Mouse (Mus musculus): ENCODE measurements around the gene Gm39566. TPM values are rescaled to one million over a fixed set of nuclear protein-coding genes. Genes with fewer than 3 reads are reported as not detected.

Gene Gm39566
- polyA plus RNA-seq, 2 experiments = not detected

DNA sequence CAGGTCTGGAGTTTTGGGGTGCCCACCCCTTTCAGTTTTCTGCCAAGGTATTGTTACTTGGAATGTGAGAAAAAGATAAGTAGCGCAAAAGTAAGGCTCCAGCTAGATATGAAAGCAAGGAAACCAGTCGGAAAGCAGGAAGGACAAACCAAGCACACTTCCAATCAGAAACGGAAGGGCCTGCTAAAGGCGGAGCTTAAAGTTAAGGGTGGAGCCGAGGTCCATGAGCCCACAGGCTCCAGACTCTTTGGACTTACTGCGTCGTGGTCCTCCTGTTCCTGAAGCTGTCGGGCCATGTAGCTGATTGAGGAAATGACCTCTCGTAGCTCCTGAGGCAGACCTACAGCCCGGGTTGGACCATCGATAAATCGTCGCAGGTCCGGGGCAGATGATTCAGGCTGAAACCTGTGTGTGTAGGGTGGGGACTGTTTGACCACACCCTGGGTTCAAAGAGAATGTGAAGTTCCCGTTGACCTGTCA lies 30.3 kb downstream of the Gm39566 start:
- no peaks in the 10 kb centered on the region for H3K9me3 ChIP-seq (ENCODE audit: control insufficient read depth, low read length)
- H3K9ac ChIP-seq (ENCODE audit: low read depth, low read length, severe bottlenecking) = no peak overlapping the region
- no peaks in the 10 kb centered on the region for H3K4me1 ChIP-seq (ENCODE audit: control insufficient read depth, insufficient read depth, low read length)
- no peak for DNase-seq (ENCODE audit: low spot score)
- 35% methylated on average over 15 of the region's 15 CpGs for WGBS
- H3K27ac ChIP-seq (replicated peaks; ENCODE audit: low read depth, low read length) = no peak overlapping the region
- TF ChIP-seq POLR2A (IDR thresholded peaks at IDR 0.05; ENCODE audit: borderline replicate concordance, extremely low read depth, insufficient read depth, insufficient read length) = no peak
- H3K4me2 ChIP-seq (replicated peaks; ENCODE audit: low read depth, low read length, severe bottlenecking) = peak overlapping the region; percentile 15; the same call in 1 of the 2 replicates
- H3K4me3 ChIP-seq (replicated peaks; ENCODE audit: low read length) = 0 out of 2 replicates have a peak overlapping the region, but pooled peaks have one; percentile 7
- ATAC-seq (ENCODE audit: low FRiP score, low read depth) = no peak
- no peaks in the 10 kb centered on the region for H3K36me3 ChIP-seq (ENCODE audit: control insufficient read depth, insufficient read depth, low read length)
- no peaks in the 10 kb centered on the region for H3K27me3 ChIP-seq (ENCODE audit: control insufficient read depth, insufficient read depth, low read length)

DNA sequence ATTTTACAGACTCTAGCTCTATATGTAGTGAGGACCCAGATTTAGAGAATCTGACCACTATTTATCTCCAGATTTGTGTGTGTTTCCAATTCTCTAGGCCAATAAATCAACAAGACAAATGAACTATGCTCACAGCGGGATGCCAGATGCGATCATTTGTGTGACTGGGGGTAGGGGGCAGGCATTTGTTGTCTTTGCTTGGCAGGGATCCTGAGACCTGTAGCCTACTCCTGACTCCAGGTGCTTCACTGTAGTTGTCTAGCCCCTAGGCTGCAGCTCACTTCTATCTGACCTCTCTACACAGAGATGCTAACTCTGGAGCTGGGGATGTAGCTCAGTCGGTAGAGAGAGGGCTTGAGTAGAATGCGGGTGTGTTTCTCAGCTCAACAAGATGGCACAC lies 33.3 kb downstream of the Gm39566 start:
- Histone ChIP-seq H3K9ac (ENCODE audit: low read depth, low read length, severe bottlenecking) (no peak overlapping the region), H3K9me3 (ENCODE audit: control insufficient read depth, low read length) (no peaks in the 10 kb centered on the region), H3K27me3 (ENCODE audit: control insufficient read depth, insufficient read depth, low read length) (no peaks in the 10 kb centered on the region), H3K36me3 (ENCODE audit: control insufficient read depth, insufficient read depth, low read length) (peaks cover 18% of the 10 kb centered on the region), H3K4me3 (replicated peaks; ENCODE audit: low read length) (no peak overlapping the region), H3K4me1 (ENCODE audit: control insufficient read depth, insufficient read depth, low read length) (peaks cover 6% of the 10 kb centered on the region), H3K27ac (replicated peaks; ENCODE audit: low read depth, low read length) (no peak overlapping the region), H3K4me2 (replicated peaks; ENCODE audit: low read depth, low read length, severe bottlenecking) (no peak overlapping the region)
- WGBS = 19% methylated on average over 4 of the region's 4 CpGs
- TF ChIP-seq POLR2A (IDR thresholded peaks at IDR 0.05; ENCODE audit: borderline replicate concordance, extremely low read depth, insufficient read depth, insufficient read length) = no peak
- DNase-seq (ENCODE audit: low spot score) (no peak), ATAC-seq (ENCODE audit: low FRiP score, low read depth) (no peak)

DNA sequence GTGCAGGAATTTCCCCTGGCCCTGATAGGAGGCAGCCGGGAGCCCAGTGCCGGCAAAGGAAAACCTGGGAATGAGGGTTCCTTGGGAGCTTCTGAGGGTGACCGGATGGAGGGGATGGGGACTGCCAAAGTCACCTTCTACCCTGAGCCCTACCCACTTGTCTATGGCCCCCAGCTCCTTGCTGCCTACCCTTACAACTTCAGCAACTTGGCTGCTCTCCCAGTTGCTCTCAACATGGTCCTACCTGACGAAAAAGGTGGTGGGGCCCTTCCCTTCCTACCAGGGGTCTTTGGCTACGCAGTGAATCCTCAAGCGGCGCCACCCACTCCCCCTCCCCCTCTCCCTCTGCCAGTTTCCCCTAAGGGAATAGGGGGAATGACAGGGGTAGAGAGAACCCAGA lies 36.1 kb downstream of the Gm39566 start:
- no peak overlapping the region for H3K27ac ChIP-seq (replicated peaks; ENCODE audit: low read depth, low read length)
- H3K4me2 ChIP-seq (replicated peaks; ENCODE audit: low read depth, low read length, severe bottlenecking) = no peak overlapping the region
- no peak for ATAC-seq (ENCODE audit: low FRiP score, low read depth)
- no peaks in the 10 kb centered on the region for H3K9me3 ChIP-seq (ENCODE audit: control insufficient read depth, low read length)
- peaks cover 6% of the 10 kb centered on the region for H3K4me1 ChIP-seq (ENCODE audit: control insufficient read depth, insufficient read depth, low read length)
- no peak for DNase-seq (ENCODE audit: low spot score)
- 33% methylated on average over 7 of the region's 7 CpGs for WGBS
- peaks cover 29% of the 10 kb centered on the region for H3K36me3 ChIP-seq (ENCODE audit: control insufficient read depth, insufficient read depth, low read length)
- no peaks in the 10 kb centered on the region for H3K27me3 ChIP-seq (ENCODE audit: control insufficient read depth, insufficient read depth, low read length)
- no peak overlapping the region for H3K4me3 ChIP-seq (replicated peaks; ENCODE audit: low read length)
- H3K9ac ChIP-seq (ENCODE audit: low read depth, low read length, severe bottlenecking) = no peak overlapping the region
- no peak for TF ChIP-seq POLR2A (IDR thresholded peaks at IDR 0.05; ENCODE audit: borderline replicate concordance, extremely low read depth, insufficient read depth, insufficient read length)

DNA sequence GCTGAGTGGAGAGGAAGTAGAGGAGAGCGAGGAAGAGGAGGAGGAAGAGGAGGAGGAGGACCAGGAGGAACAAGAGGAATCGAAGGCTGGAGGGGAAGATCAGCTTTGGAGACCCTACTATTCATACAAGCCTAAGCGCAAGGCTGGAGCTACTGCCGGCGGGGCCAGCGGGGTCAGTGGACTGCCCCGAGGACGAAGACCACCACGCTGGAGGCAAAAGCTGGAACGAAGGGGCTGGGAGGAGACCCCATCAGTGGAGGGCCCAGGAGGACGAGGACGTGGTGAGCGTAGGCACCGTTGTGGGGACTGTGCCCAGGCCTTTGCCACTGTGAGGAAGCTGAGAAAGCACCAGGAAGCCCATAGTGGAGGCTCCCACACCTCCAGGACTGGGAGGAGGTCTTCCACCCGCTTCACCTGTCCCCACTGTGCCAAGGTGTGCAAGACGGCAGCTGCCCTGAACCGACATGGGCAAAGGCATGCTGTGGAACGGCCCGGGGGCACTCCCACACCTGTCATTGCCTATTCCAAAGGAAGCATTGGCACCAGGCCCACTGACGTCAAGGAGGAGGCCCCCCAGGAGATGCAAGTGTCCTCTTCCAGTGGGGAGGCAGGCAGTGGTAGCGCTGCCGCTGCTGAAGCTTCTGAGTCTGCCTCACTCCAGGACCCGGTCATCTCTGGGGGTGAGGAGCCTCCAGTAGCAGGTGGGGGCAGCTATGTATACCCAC lies 36.7 kb downstream of the Gm39566 start:
- peaks cover 6% of the 10 kb centered on the region for H3K4me1 ChIP-seq (ENCODE audit: control insufficient read depth, insufficient read depth, low read length)
- no peak overlapping the region for H3K9ac ChIP-seq (ENCODE audit: low read depth, low read length, severe bottlenecking)
- H3K36me3 ChIP-seq (ENCODE audit: control insufficient read depth, insufficient read depth, low read length) = peaks cover 29% of the 10 kb centered on the region
- H3K9me3 ChIP-seq (ENCODE audit: control insufficient read depth, low read length) = no peaks in the 10 kb centered on the region
- 62% methylated on average over 21 of the region's 23 CpGs for WGBS
- no peak overlapping the region for H3K27ac ChIP-seq (replicated peaks; ENCODE audit: low read depth, low read length)
- ATAC-seq (ENCODE audit: low FRiP score, low read depth) = no peak
- TF ChIP-seq POLR2A (IDR thresholded peaks at IDR 0.05; ENCODE audit: borderline replicate concordance, extremely low read depth, insufficient read depth, insufficient read length) = no peak
- no peak for DNase-seq (ENCODE audit: low spot score)
- H3K27me3 ChIP-seq (ENCODE audit: control insufficient read depth, insufficient read depth, low read length) = no peaks in the 10 kb centered on the region
- H3K4me3 ChIP-seq (replicated peaks; ENCODE audit: low read length) = no peak overlapping the region
- no peak overlapping the region for H3K4me2 ChIP-seq (replicated peaks; ENCODE audit: low read depth, low read length, severe bottlenecking)

DNA sequence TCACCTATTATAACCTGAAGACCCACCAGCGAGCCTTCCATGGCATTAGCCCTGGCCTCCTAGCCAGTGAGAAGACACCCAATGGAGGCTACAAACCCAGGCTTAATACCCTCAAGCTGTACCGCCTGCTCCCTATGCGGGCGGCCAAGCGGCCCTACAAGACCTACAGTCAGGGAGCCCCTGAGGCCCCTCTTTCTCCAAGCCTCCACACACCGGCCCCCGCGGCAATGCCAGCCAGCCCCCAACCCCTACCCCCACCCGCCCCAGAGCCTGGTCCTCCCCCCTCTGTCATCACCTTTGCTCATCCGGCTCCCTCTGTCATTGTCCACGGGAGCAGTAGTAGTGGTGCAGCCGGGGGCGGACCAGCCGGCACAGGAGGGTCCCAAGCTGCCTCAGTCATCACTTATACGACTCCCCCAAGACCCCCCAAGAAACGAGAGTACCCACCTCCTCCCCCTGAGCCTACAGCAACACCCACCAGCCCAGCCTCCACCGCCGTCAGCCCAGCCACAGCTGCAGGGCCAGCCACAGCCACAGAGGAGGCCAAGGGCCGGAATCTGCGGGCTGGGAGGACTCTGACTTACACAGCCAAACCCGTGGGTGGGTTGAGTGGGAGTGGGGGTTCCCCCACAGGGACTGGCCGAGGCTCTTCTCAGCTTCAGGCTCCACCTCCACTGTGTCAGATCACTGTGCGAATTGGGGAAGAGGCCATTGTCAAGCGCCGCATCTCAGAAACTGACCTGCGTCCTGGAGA lies 37.4 kb downstream of the Gm39566 start:
- ATAC-seq (ENCODE audit: low FRiP score, low read depth) = no peak
- no peak for DNase-seq (ENCODE audit: low spot score)
- Histone ChIP-seq H3K27ac (replicated peaks; ENCODE audit: low read depth, low read length) (no peak overlapping the region), H3K4me3 (replicated peaks; ENCODE audit: low read length) (no peak overlapping the region), H3K4me1 (ENCODE audit: control insufficient read depth, insufficient read depth, low read length) (peaks cover 6% of the 10 kb centered on the region), H3K27me3 (ENCODE audit: control insufficient read depth, insufficient read depth, low read length) (no peaks in the 10 kb centered on the region), H3K9me3 (ENCODE audit: control insufficient read depth, low read length) (no peaks in the 10 kb centered on the region), H3K4me2 (replicated peaks; ENCODE audit: low read depth, low read length, severe bottlenecking) (no peak overlapping the region), H3K36me3 (ENCODE audit: control insufficient read depth, insufficient read depth, low read length) (peaks cover 29% of the 10 kb centered on the region), H3K9ac (ENCODE audit: low read depth, low read length, severe bottlenecking) (no peak overlapping the region)
- WGBS = 61% methylated on average over 25 of the region's 26 CpGs
- no peak for TF ChIP-seq POLR2A (IDR thresholded peaks at IDR 0.05; ENCODE audit: borderline replicate concordance, extremely low read depth, insufficient read depth, insufficient read length)

Data from limb, embryonic 14.5 days (tissue).